Mouse (Mus musculus): ENCODE measurements around the gene Acot7. TPM values are rescaled to one million over a fixed set of nuclear protein-coding genes. Genes with fewer than 3 reads are reported as not detected.

Acot7 gene
- polyA plus RNA-seq, 1 experiment: not detected

GRCm38 (mm10) chr4:152159285-152159678, 18.7 kb upstream of the Acot7 start:
- WGBS: 4% methylated on average over 19 of the region's 19 CpGs

GRCm38 (mm10) chr4:152160748-152161147, 17.2 kb upstream of the Acot7 start:
- H3K4me1 ChIP-seq (ENCODE audit: control insufficient read depth, insufficient read depth, low read length): peaks cover 17% of the 10 kb centered on the region
- WGBS: 49% methylated on average over 4 of the region's 4 CpGs
- no peak for TF ChIP-seq POLR2A (IDR thresholded peaks at IDR 0.05; ENCODE audit: insufficient read depth, low read depth, low read length)
- no peak for TF ChIP-seq CTCF (IDR thresholded peaks at IDR 0.05; ENCODE audit: insufficient read depth, low read depth, low read length)
- no peak overlapping the region for H3K4me3 ChIP-seq (ENCODE audit: insufficient read depth, low read depth, low read length)
- no peak overlapping the region for H3K27ac ChIP-seq (ENCODE audit: insufficient read depth, low read depth, low read length)

More at GRCm38 (mm10) chr4:152159285-152159678, 18.7 kb upstream of the Acot7 start:
- Histone ChIP-seq H3K27ac (ENCODE audit: insufficient read depth, low read depth, low read length) (no peak overlapping the region), H3K4me3 (ENCODE audit: insufficient read depth, low read depth, low read length) (no peak overlapping the region), H3K4me1 (ENCODE audit: control insufficient read depth, insufficient read depth, low read length) (peaks cover 14% of the 10 kb centered on the region)
- TF ChIP-seq POLR2A (IDR thresholded peaks at IDR 0.05; ENCODE audit: insufficient read depth, low read depth, low read length) (no peak), CTCF (IDR thresholded peaks at IDR 0.05; ENCODE audit: insufficient read depth, low read depth, low read length) (no peak)

- peaks cover 17% of the 10 kb centered on the region for H3K4me1 ChIP-seq (ENCODE audit: control insufficient read depth, insufficient read depth, low read length)
- H3K4me3 ChIP-seq (ENCODE audit: insufficient read depth, low read depth, low read length): no peak overlapping the region
- no peak for TF ChIP-seq POLR2A (IDR thresholded peaks at IDR 0.05; ENCODE audit: insufficient read depth, low read depth, low read length)
- TF ChIP-seq CTCF (IDR thresholded peaks at IDR 0.05; ENCODE audit: insufficient read depth, low read depth, low read length): no peak
- 83% methylated on average over 6 of the region's 6 CpGs for WGBS
- H3K27ac ChIP-seq (ENCODE audit: insufficient read depth, low read depth, low read length): no peak overlapping the region
These were observed 16.3 kb upstream of the Acot7 start for GRCm38 (mm10) chr4:152161601-152162000.

- peaks cover 17% of the 10 kb centered on the region for H3K4me1 ChIP-seq (ENCODE audit: control insufficient read depth, insufficient read depth, low read length)
- H3K27ac ChIP-seq (ENCODE audit: insufficient read depth, low read depth, low read length): no peak overlapping the region
- TF ChIP-seq POLR2A (IDR thresholded peaks at IDR 0.05; ENCODE audit: insufficient read depth, low read depth, low read length): no peak
- TF ChIP-seq CTCF (IDR thresholded peaks at IDR 0.05; ENCODE audit: insufficient read depth, low read depth, low read length): no peak
- H3K4me3 ChIP-seq (ENCODE audit: insufficient read depth, low read depth, low read length): no peak overlapping the region
- 92% methylated on average over 2 of the region's 2 CpGs for WGBS
These were observed 15.2 kb upstream of the Acot7 start for GRCm38 (mm10) chr4:152162748-152163147.

- Histone ChIP-seq H3K27ac (ENCODE audit: insufficient read depth, low read depth, low read length) (no peak overlapping the region), H3K4me3 (ENCODE audit: insufficient read depth, low read depth, low read length) (no peak overlapping the region), H3K4me1 (ENCODE audit: control insufficient read depth, insufficient read depth, low read length) (0 out of 2 replicates have a peak, but pooled peaks cover 3% of the 10 kb centered on the region)
- no peak for TF ChIP-seq POLR2A (IDR thresholded peaks at IDR 0.05; ENCODE audit: insufficient read depth, low read depth, low read length)
- peak; percentile 84; the same call in 1 of the 2 replicates for TF ChIP-seq CTCF (IDR thresholded peaks at IDR 0.05; ENCODE audit: insufficient read depth, low read depth, low read length)
- 30% methylated on average over 22 of the region's 22 CpGs for WGBS
These were observed 12.7 kb upstream of the Acot7 start for GRCm38 (mm10) chr4:152165036-152165931.

GRCm38 (mm10) chr4:152168052-152168451, 9.9 kb upstream of the Acot7 start:
- H3K4me1 ChIP-seq (ENCODE audit: control insufficient read depth, insufficient read depth, low read length): 0 out of 2 replicates have a peak, but pooled peaks cover 3% of the 10 kb centered on the region
- H3K4me3 ChIP-seq (ENCODE audit: insufficient read depth, low read depth, low read length): no peak overlapping the region
- H3K27ac ChIP-seq (ENCODE audit: insufficient read depth, low read depth, low read length): no peak overlapping the region
- 45% methylated on average over 8 of the region's 8 CpGs for WGBS
- TF ChIP-seq POLR2A (IDR thresholded peaks at IDR 0.05; ENCODE audit: insufficient read depth, low read depth, low read length) (no peak), CTCF (IDR thresholded peaks at IDR 0.05; ENCODE audit: insufficient read depth, low read depth, low read length) (no peak)

GRCm38 (mm10) chr4:152169103-152169502, 8.8 kb upstream of the Acot7 start:
- TF ChIP-seq CTCF (IDR thresholded peaks at IDR 0.05; ENCODE audit: insufficient read depth, low read depth, low read length): no peak
- TF ChIP-seq POLR2A (IDR thresholded peaks at IDR 0.05; ENCODE audit: insufficient read depth, low read depth, low read length): no peak
- 83% methylated on average over 7 of the region's 7 CpGs for WGBS
- 0 out of 2 replicates have a peak, but pooled peaks cover 3% of the 10 kb centered on the region for H3K4me1 ChIP-seq (ENCODE audit: control insufficient read depth, insufficient read depth, low read length)
- no peak overlapping the region for H3K27ac ChIP-seq (ENCODE audit: insufficient read depth, low read depth, low read length)
- H3K4me3 ChIP-seq (ENCODE audit: insufficient read depth, low read depth, low read length): no peak overlapping the region

GRCm38 (mm10) chr4:152170286-152170685, 7.6 kb upstream of the Acot7 start:
- WGBS: 82% methylated on average over 10 of the region's 10 CpGs
- Histone ChIP-seq H3K4me3 (ENCODE audit: insufficient read depth, low read depth, low read length) (no peak overlapping the region), H3K27ac (ENCODE audit: insufficient read depth, low read depth, low read length) (no peak overlapping the region), H3K4me1 (ENCODE audit: control insufficient read depth, insufficient read depth, low read length) (0 out of 2 replicates have a peak, but pooled peaks cover 3% of the 10 kb centered on the region)
- TF ChIP-seq CTCF (IDR thresholded peaks at IDR 0.05; ENCODE audit: insufficient read depth, low read depth, low read length): no peak
- no peak for TF ChIP-seq POLR2A (IDR thresholded peaks at IDR 0.05; ENCODE audit: insufficient read depth, low read depth, low read length)

- 80% methylated on average over 6 of the region's 6 CpGs for WGBS
- H3K27ac ChIP-seq (ENCODE audit: insufficient read depth, low read depth, low read length): no peak overlapping the region
- H3K4me1 ChIP-seq (ENCODE audit: control insufficient read depth, insufficient read depth, low read length): no peaks in the 10 kb centered on the region
- no peak overlapping the region for H3K4me3 ChIP-seq (ENCODE audit: insufficient read depth, low read depth, low read length)
- no peak for TF ChIP-seq CTCF (IDR thresholded peaks at IDR 0.05; ENCODE audit: insufficient read depth, low read depth, low read length)
- no peak for TF ChIP-seq POLR2A (IDR thresholded peaks at IDR 0.05; ENCODE audit: insufficient read depth, low read depth, low read length)
These were observed 6.4 kb upstream of the Acot7 start for GRCm38 (mm10) chr4:152171543-152171942.
